Mouse (Mus musculus) embryonic facial prominence, embryonic 13.5 days (tissue): ENCODE measurements around the gene Gal3st2. TPM values are rescaled to one million over a fixed set of nuclear protein-coding genes. Genes with fewer than 3 reads are reported as not detected.
"Not testable (repeated sequence)": the region's sequence is repeated elsewhere in the genome, so short reads cannot be mapped to it uniquely, and the experiment has no call there.

Experiments
- ATAC-seq: fragments of 200-750 bp; cut with Nextera tagmentation; 2 replicates; pipeline ENCODE4 v1.8.0; 2017; ENCODE audit warnings: low read depth; ENCODE audit not compliant: insufficient number of reproducible peaks, insufficient read depth, low FRiP score, low TSS enrichment
- H3K27ac ChIP-seq: fragments of 300-500 bp; sonication (generic); 2 replicates; pipeline ENCODE4 v1.5.1; 2015; ENCODE audit warnings: moderate library complexity, mild to moderate bottlenecking, inconsistent platforms
- H3K27me3 ChIP-seq: fragments of 300-500 bp; sonication (generic); 2 replicates; pipeline ENCODE4 v1.6.1; 2015; ENCODE audit warnings: mild to moderate bottlenecking, inconsistent platforms
- H3K36me3 ChIP-seq: fragments of 300-500 bp; sonication (generic); 2 replicates; pipeline ENCODE4 v1.6.1; 2015; ENCODE audit warnings: mild to moderate bottlenecking, inconsistent platforms
- H3K4me1 ChIP-seq: fragments of 300-500 bp; sonication (generic); 2 replicates; pipeline ENCODE4 v1.6.1; 2015; ENCODE audit warnings: inconsistent platforms
- H3K4me2 ChIP-seq: fragments of 300-500 bp; sonication (generic); 2 replicates; pipeline ENCODE4 v1.6.1; 2015; ENCODE audit warnings: moderate library complexity, mild to moderate bottlenecking, inconsistent platforms
- H3K4me3 ChIP-seq: fragments of 300-500 bp; sonication (generic); 2 replicates; pipeline ENCODE4 v1.5.1; 2015; ENCODE audit warnings: mild to moderate bottlenecking, inconsistent platforms
- H3K9ac ChIP-seq: fragments of 300-500 bp; sonication (generic); 2 replicates; pipeline ENCODE4 v1.6.1; 2015; ENCODE audit warnings: mild to moderate bottlenecking, inconsistent platforms
- H3K9me3 ChIP-seq: fragments of 300-500 bp; sonication (generic); 2 replicates; pipeline ENCODE4 v1.6.1; 2016; ENCODE audit warnings: inconsistent platforms
- WGBS: fragments of 180-500 bp; shearing (Covaris S2); methylation state at CpG from one replicate; pipeline ENCODE4 v1.1.7; 2015; ENCODE audit warnings: mixed read lengths; 5-methylcytosine and 5-hydroxymethylcytosine counted together
- polyA plus RNA-seq: library from polyadenylated mRNA; unstranded; fragments of >200 nt; fragmentation: Nextera tagmentation; extraction: Ambion mirVana; gene quantifications from 2 replicates; pipeline ENCODE4 v1.2.1, GENCODE M21; 2015

The Gal3st2 gene
- polyA plus RNA-seq, 1 experiment from 2014 or later, result not detected

DNA sequence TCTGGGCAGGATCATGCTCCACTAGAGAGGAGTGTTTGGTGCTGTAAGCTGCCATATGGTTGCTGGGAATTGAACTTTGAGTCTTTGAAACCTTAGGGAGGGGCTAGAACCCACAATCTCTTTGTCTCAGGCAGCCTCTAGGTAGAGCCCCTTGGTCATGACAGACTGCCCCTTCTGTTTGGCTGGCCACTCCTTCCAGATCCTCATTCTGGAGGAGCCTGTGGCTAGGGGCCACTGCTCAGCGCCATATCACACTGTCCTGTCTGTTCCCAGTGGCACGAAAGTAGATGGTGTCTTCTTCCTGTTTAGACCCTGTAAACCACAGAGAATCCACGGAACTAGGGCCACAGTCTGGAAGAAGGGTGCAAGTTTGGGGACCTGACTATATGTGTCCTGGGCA lies 61.5 kb downstream of the Gal3st2 start:
- 79% methylated on average over 3 of the region's 3 CpGs for WGBS
- H3K9ac ChIP-seq, H3K27me3 ChIP-seq, H3K4me3 ChIP-seq, H3K4me2 ChIP-seq, ATAC-seq, H3K27ac ChIP-seq, H3K4me1 ChIP-seq, H3K9me3 ChIP-seq, H3K36me3 ChIP-seq: not testable (repeated sequence)

DNA sequence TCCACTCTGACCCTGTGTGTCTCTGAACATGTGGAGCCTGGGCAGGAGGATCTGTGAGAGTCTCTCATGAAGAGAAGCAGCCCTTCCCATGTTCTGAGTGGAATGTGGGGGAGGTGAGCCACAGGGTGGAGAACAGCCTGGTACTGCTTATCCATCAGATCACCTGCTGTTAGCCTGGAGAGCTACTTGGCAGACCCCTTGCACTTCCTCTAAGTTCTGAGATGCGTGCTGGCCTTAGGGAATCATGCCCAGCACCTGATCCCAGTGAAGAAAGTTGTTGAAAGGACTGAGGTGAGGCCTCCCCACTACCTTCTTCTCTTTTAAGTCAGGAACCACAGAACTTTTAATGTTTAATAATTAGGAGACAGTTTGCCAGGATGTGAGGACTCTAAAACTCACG lies 62.0 kb downstream of the Gal3st2 start:
- not testable (repeated sequence) for ATAC-seq, H3K27ac ChIP-seq, H3K4me3 ChIP-seq, H3K4me1 ChIP-seq, H3K4me2 ChIP-seq, H3K9ac ChIP-seq, H3K9me3 ChIP-seq, H3K27me3 ChIP-seq, H3K36me3 ChIP-seq
- 57% methylated on average over 2 of the region's 2 CpGs for WGBS

Other genes starting within 250 kb of the Gal3st2 start
- gene Stk25, start 202.6 kb upstream of the Gal3st2 start, polyA plus RNA-seq, result 171 and 196 TPM in 2 replicates
- 43.3 and 48.2 TPM in 2 replicates for gene Bok, start 175.6 kb upstream of the Gal3st2 start, polyA plus RNA-seq
- gene Atg4b, start 109.8 kb upstream of the Gal3st2 start, polyA plus RNA-seq, result 90.4 and 92.3 TPM in 2 replicates
- 58.4 and 58.9 TPM in 2 replicates for gene Thap4, start 106.4 kb upstream of the Gal3st2 start, polyA plus RNA-seq
- 267 and 281 TPM in 2 replicates for gene Dtymk, start 59.4 kb upstream of the Gal3st2 start, polyA plus RNA-seq
- gene Ing5, start 57.3 kb upstream of the Gal3st2 start, polyA plus RNA-seq, result 16.1 and 16.5 TPM in 2 replicates
- 18.1 and 19.4 TPM in 2 replicates for gene D2hgdh, start 36.4 kb upstream of the Gal3st2 start, polyA plus RNA-seq
- gene Gal3st2b, start 57.0 kb downstream of the Gal3st2 start, polyA plus RNA-seq, result not detected in 2 replicates
- not detected in 2 replicates for gene Gal3st2c, start 129.2 kb downstream of the Gal3st2 start, polyA plus RNA-seq
- not detected in 2 replicates for gene Neu4, start 159.1 kb downstream of the Gal3st2 start, polyA plus RNA-seq
- gene Pdcd1, start 191.2 kb downstream of the Gal3st2 start, polyA plus RNA-seq, result not detected in 2 replicates